Mouse (Mus musculus): ENCODE measurements around the gene Stx4a. TPM values are rescaled to one million over a fixed set of nuclear protein-coding genes. Genes with fewer than 3 reads are reported as not detected.
A peak's percentile ranks its signal among the peaks of the same experiment; 100 is the strongest.

Stx4a gene
- polyA plus RNA-seq, 1 experiment from 2014 or later, result 24.6 TPM

GRCm38 (mm10) chr7:127849973-127850875 lies 26.1 kb downstream of the Stx4a start:
- Histone ChIP-seq H3K36me3 (replicated peaks) (peaks cover 16% of the 10 kb centered on the region), H3K4me3 (no peak overlapping the region), H3K9me3 (no peaks in the 10 kb centered on the region), H3K27me3 (ENCODE audit: poor library complexity, severe bottlenecking) (no peaks in the 10 kb centered on the region), H3K4me1 (no peaks in the 10 kb centered on the region), H3K27ac (no peak overlapping the region)
- 83% methylated on average over 6 of the region's 6 CpGs for WGBS
- DNase-seq (ENCODE audit: extremely low spot score, low spot score), result no peak

DNA sequence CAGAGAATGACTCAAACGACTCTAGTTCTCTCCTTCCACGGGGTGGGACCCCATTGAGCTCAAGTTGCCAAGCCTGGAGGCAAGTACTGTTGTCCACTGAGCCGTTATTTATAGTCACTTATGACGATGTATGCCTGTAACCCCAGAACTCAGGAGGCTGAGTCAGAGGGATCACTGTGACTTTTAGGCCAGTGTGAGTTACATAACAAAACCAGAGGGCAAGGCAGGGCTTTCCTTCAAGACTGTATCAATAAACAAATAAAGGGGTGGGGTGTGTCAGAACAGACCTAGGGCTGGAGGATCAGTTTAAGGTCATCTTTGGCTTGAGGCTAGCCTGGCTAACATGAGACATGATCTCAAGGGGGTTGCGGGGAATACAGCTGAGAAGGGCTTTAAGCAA lies 26.8 kb downstream of the Stx4a start:
- no peaks in the 10 kb centered on the region for H3K4me1 ChIP-seq
- no peak overlapping the region for H3K27ac ChIP-seq
- no peak for DNase-seq (ENCODE audit: extremely low spot score, low spot score)
- no peak overlapping the region for H3K4me3 ChIP-seq
- H3K27me3 ChIP-seq (ENCODE audit: poor library complexity, severe bottlenecking), result no peaks in the 10 kb centered on the region
- peaks cover 15% of the 10 kb centered on the region for H3K36me3 ChIP-seq (replicated peaks)
- WGBS, result 81% methylated on average over 5 of the region's 5 CpGs
- no peaks in the 10 kb centered on the region for H3K9me3 ChIP-seq

- 90% methylated on average over 6 of the region's 6 CpGs for WGBS
- DNase-seq (ENCODE audit: extremely low spot score, low spot score), result no peak
- peaks cover 5% of the 10 kb centered on the region for H3K36me3 ChIP-seq (replicated peaks)
- H3K27me3 ChIP-seq (ENCODE audit: poor library complexity, severe bottlenecking), result no peaks in the 10 kb centered on the region
- no peaks in the 10 kb centered on the region for H3K9me3 ChIP-seq
- no peak overlapping the region for H3K27ac ChIP-seq
- H3K4me1 ChIP-seq, result no peaks in the 10 kb centered on the region
- no peak overlapping the region for H3K4me3 ChIP-seq
These were observed 34.2 kb downstream of the Stx4a start for GRCm38 (mm10) chr7:127858258-127858657.

GRCm38 (mm10) chr7:127866434-127866833 lies 42.3 kb downstream of the Stx4a start:
- Histone ChIP-seq H3K36me3 (replicated peaks) (peaks cover 78% of the 10 kb centered on the region), H3K4me1 (no peaks in the 10 kb centered on the region), H3K27ac (no peak overlapping the region), H3K9me3 (no peaks in the 10 kb centered on the region), H3K27me3 (ENCODE audit: poor library complexity, severe bottlenecking) (no peaks in the 10 kb centered on the region), H3K4me3 (0 out of 2 replicates have a peak overlapping the region, but pooled peaks have one; percentile 2)
- 95% methylated on average over 12 of the region's 12 CpGs for WGBS
- DNase-seq (ENCODE audit: extremely low spot score, low spot score), result no peak

GRCm38 (mm10) chr7:127867641-127868040 lies 43.5 kb downstream of the Stx4a start:
- DNase-seq (ENCODE audit: extremely low spot score, low spot score), result no peak
- 97% methylated on average over 18 of the region's 18 CpGs for WGBS
- H3K4me1 ChIP-seq, result no peaks in the 10 kb centered on the region
- H3K27me3 ChIP-seq (ENCODE audit: poor library complexity, severe bottlenecking), result no peaks in the 10 kb centered on the region
- no peak overlapping the region for H3K4me3 ChIP-seq
- H3K27ac ChIP-seq, result no peak overlapping the region
- H3K9me3 ChIP-seq, result no peaks in the 10 kb centered on the region
- H3K36me3 ChIP-seq (replicated peaks), result peaks cover 85% of the 10 kb centered on the region

GRCm38 (mm10) chr7:127869149-127869810 lies 45.2 kb downstream of the Stx4a start:
- Histone ChIP-seq H3K36me3 (replicated peaks) (peaks cover 96% of the 10 kb centered on the region), H3K27ac (no peak overlapping the region)
- 87% methylated on average over 3 of the region's 3 CpGs for WGBS

GRCm38 (mm10) chr7:127870136-127870821 lies 46.2 kb downstream of the Stx4a start:
- no peak for DNase-seq (ENCODE audit: extremely low spot score, low spot score)
- peaks cover 86% of the 10 kb centered on the region for H3K36me3 ChIP-seq (replicated peaks)

More at GRCm38 (mm10) chr7:127869149-127869810, 45.2 kb downstream of the Stx4a start:
- H3K4me3 ChIP-seq, result no peak overlapping the region; the same call in 1 of the 2 replicates
- H3K4me1 ChIP-seq, result peaks cover 14% of the 10 kb centered on the region
- no peak for DNase-seq (ENCODE audit: extremely low spot score, low spot score)
- H3K27me3 ChIP-seq (ENCODE audit: poor library complexity, severe bottlenecking), result no peaks in the 10 kb centered on the region
- H3K9me3 ChIP-seq, result no peaks in the 10 kb centered on the region

DNA sequence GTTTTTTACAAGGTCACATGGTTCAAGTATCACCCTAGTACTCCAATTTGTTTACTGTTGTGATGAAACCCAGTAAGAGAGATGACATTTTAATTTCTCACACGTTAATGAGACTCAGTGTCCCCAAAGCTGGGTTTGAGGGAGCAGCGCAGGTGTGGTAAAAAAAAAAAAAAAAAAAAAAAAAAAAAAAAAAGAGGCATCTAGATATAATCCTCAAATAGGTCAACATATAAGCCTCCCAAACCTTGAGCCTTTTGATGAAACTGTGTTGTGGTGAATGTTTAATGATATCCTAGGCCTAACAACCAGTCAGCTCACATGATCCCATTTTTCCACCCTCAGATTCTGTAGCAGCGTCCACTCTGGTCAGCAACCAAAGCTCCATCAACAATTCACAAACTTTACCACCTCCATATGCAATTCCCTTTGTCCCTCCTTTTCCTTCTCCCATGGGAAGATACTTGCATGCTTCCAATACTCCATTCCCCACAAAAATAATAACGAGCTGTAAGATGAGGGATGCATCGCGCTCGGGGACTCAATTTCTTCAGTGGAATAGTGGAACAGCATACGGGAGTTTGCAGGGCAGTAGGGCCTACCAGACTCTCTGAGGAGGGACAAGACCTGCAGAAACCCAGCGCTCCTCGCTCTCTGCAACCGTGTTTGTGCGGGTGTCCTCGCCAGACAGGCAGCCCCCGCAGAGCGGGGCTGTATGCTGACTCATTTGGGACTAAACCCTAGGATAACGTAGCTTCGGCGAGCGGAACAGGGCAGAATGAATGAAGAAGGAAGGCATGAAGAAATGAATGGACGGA lies 50.9 kb downstream of the Stx4a start:
- H3K4me1 ChIP-seq, result peaks cover 27% of the 10 kb centered on the region
- no peaks in the 10 kb centered on the region for H3K27me3 ChIP-seq (ENCODE audit: poor library complexity, severe bottlenecking)
- peak overlapping the region; percentile 93 for H3K4me3 ChIP-seq
- WGBS, result 5% methylated on average over 20 of the region's 20 CpGs
- DNase-seq (ENCODE audit: extremely low spot score, low spot score), result no peak
- H3K27ac ChIP-seq, result peak overlapping the region; percentile 99
- H3K36me3 ChIP-seq (replicated peaks), result peaks cover 64% of the 10 kb centered on the region
- H3K9me3 ChIP-seq, result 0 out of 2 replicates have a peak, but pooled peaks cover 4% of the 10 kb centered on the region

More at GRCm38 (mm10) chr7:127870136-127870821, 46.2 kb downstream of the Stx4a start:
- H3K9me3 ChIP-seq, result no peaks in the 10 kb centered on the region
- no peak overlapping the region for H3K27ac ChIP-seq
- no peaks in the 10 kb centered on the region for H3K27me3 ChIP-seq (ENCODE audit: poor library complexity, severe bottlenecking)
- peaks cover 18% of the 10 kb centered on the region for H3K4me1 ChIP-seq
- 85% methylated on average over 5 of the region's 5 CpGs for WGBS
- no peak overlapping the region for H3K4me3 ChIP-seq

GRCm38 (mm10) chr7:127875627-127876001 lies 51.5 kb downstream of the Stx4a start:
- peak; percentile 99 for DNase-seq (ENCODE audit: extremely low spot score, low spot score)
- under 1% methylated on average over 37 of the region's 43 CpGs for WGBS
- peak overlapping the region; percentile 99 for H3K27ac ChIP-seq
- 0 out of 2 replicates have a peak, but pooled peaks cover 4% of the 10 kb centered on the region for H3K9me3 ChIP-seq
- H3K27me3 ChIP-seq (ENCODE audit: poor library complexity, severe bottlenecking), result no peaks in the 10 kb centered on the region
- H3K4me1 ChIP-seq, result peaks cover 27% of the 10 kb centered on the region
- H3K36me3 ChIP-seq (replicated peaks), result peaks cover 64% of the 10 kb centered on the region
- H3K4me3 ChIP-seq, result peak overlapping the region; percentile 93

DNA sequence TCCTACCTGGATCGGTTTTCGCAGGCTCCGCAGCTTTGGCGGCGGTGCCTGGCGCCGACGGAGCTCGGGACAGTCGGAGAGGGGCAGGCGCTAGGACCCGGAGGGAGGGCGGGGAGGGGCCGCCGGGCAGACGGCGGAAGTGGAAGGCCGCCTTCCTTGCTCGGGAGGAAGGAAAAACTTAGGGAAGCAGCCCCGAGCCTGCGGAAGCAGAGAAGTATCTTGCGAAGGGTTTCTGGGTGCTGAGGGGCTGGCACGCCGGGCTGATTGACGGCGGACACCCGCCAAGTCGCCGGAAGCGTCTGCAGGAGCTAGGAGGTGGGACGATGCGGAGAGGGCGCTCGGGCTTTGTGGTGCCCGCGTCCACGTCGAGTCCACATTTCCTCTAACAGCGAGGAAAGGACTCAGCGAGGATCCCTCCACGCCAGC lies 52.0 kb downstream of the Stx4a start, which contains the start of gene Zfp646:
Gene Zfp646, plus strand, starts transcription at position 181 of the 426 bp plus-strand sequence.
- peak within 1 kb of the TSS; percentile 99 for H3K27ac ChIP-seq
- 0 out of 2 replicates have a peak, but pooled peaks cover 4% of the 10 kb centered on the region for H3K9me3 ChIP-seq
- H3K4me1 ChIP-seq, result peaks cover 27% of the 10 kb centered on the region
- peak; percentile 90 for DNase-seq (ENCODE audit: extremely low spot score, low spot score)
- peak within 1 kb of the TSS; percentile 93 for H3K4me3 ChIP-seq
- no peaks in the 10 kb centered on the region for H3K27me3 ChIP-seq (ENCODE audit: poor library complexity, severe bottlenecking)
- under 1% methylated on average over 41 of the region's 41 CpGs for WGBS
- peaks cover 64% of the 10 kb centered on the region for H3K36me3 ChIP-seq (replicated peaks)

DNA sequence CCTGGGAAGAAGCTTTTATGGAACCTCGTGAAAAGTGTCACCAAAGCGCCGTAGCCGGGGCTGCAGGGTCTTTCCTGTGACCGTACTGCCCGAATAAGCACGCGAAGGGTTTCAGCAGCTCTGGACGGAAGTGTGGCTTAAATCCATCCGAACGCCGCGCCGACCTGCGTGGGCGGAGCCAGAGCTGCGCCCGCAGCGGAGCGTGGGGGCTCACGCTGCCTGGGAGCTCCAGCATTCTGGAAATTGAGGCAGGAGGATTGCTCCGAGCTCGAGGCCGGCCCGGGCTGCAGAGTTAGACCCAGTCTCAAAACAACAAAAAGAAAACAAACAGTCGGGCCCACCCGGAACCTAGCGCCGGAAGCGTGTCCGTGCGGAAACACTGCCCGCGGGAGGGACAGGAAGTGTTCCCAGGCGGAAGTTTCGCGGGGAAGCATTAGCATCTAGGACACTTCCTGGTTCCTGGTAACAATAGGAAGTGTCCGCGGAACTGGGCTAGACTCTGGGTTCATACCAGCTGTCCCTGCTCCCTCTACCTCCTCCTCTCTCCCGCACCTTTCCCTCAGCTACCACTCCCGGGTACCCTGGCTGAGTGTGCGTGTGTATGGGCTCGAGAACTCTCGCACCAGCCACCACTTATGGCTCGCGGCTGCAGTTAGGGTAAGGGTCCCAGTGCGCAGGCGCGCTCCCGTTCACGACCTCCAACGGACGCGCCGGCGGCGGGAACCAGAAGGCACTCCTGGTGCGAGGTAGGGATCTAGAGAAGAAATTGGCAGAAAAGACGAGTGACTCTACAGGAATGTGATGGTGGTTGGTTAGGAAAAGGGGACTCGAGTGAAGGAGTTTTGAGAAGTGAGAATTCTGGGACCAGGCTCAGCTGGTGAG lies 52.6 kb downstream of the Stx4a start, which contains the start of gene Zfp668:
Gene Zfp668, minus strand, starts transcription at position 362 of the 882 bp plus-strand sequence.
- H3K27ac ChIP-seq, result peak within 1 kb of the TSS; percentile 99
- peaks cover 64% of the 10 kb centered on the region for H3K36me3 ChIP-seq (replicated peaks)
- H3K4me1 ChIP-seq, result peaks cover 27% of the 10 kb centered on the region
- peak; percentile 93 for DNase-seq (ENCODE audit: extremely low spot score, low spot score)
- H3K27me3 ChIP-seq (ENCODE audit: poor library complexity, severe bottlenecking), result no peaks in the 10 kb centered on the region
- H3K9me3 ChIP-seq, result 0 out of 2 replicates have a peak, but pooled peaks cover 4% of the 10 kb centered on the region
- under 1% methylated on average over 60 of the region's 60 CpGs for WGBS
- H3K4me3 ChIP-seq, result peak within 1 kb of the TSS; percentile 93
